Mouse (Mus musculus) Patski (cell line): ENCODE measurements around the gene Mymx. TPM values are rescaled to one million over a fixed set of nuclear protein-coding genes. Genes with fewer than 3 reads are reported as not detected.
A peak's percentile ranks its signal among the peaks of the same experiment; 100 is the strongest.

Source experiments
- ATAC-seq: fragments of 100-300 bp; one replicate; pipeline ENCODE4 v1.8.0; 2021
- CTCF ChIA-PET: fragments of 350-600 bp; sonication (Branson Sonifier 250); formaldehyde crosslinking; loops from one replicate; lab custom pipeline; 2022; ENCODE audit warnings: inconsistent platforms; lab: Charles Lee
- POLR2A ChIA-PET: fragments of 350-600 bp; sonication (Branson Sonifier 250); formaldehyde crosslinking; loops from one replicate; lab custom pipeline; 2022; ENCODE audit warnings: antibody characterized with exemption, inconsistent platforms; lab: Charles Lee
- DNase-seq: peaks from one replicate; pipeline ENCODE4 v3.0.0-alpha.2; 2011; ENCODE audit warnings: low read depth, low spot score
- H3K27me3 ChIP-seq: fragments of 371-371 bp; one replicate; pipeline ENCODE4 v1.5.1; 2021
- CTCF ChIP-seq: fragments of 100-300 bp; IDR thresholded peaks from one replicate; pipeline ENCODE4 v1.5.1; 2021
- in situ Hi-C: fragments of 300-500 bp; cut with MboI; formaldehyde crosslinking; loops from 3 replicates; pipeline ENCODE4 v1.11.1; 2018; ENCODE audit warnings: low pct_unique_long_range_greater_than_20kb, mixed read lengths
- polyA plus RNA-seq: library from polyadenylated mRNA; unstranded; gene quantifications from one replicate; pipeline ENCODE4 v1.2.3, GENCODE M21; 2021

Gene Mymx
- polyA plus RNA-seq, 1 experiment from 2014 or later: not detected

- no peak for DNase-seq
- ATAC-seq: no peak
- H3K27me3 ChIP-seq: no peaks in the 10 kb centered on the region
- ChIA-PET POLR2A (interaction anchor here (0.5 to 1.2 kb wide), 4 partner anchors 10 to 1550 kb away, joined by 3 to 5 read pairs (median 3); no protein-coding TSS in a partner anchor), CTCF (interaction anchor here (0.7 to 0.9 kb wide), 2 partner anchors 8 to 111 kb away, joined by 3 to 4 read pairs; no protein-coding TSS in a partner anchor)
- TF ChIP-seq CTCF: no peak
- in situ Hi-C loops: no loop called here
Measured at GRCm38 (mm10) chr17:45566360-45567161, 35.3 kb downstream of the Mymx start.

GRCm38 (mm10) chr17:45566031-45566359, 35.9 kb downstream of the Mymx start:
- ChIA-PET POLR2A (interaction anchor here (0.7 to 2.7 kb wide), 5 partner anchors 8 to 1550 kb away, joined by 3 to 7 read pairs (median 3); no protein-coding TSS in a partner anchor), CTCF (interaction anchor here (0.7 to 0.9 kb wide), 2 partner anchors 9 to 112 kb away, joined by 3 to 4 read pairs; no protein-coding TSS in a partner anchor)
- no peak for ATAC-seq
- TF ChIP-seq CTCF: no peak
- in situ Hi-C loops: no loop called here
- H3K27me3 ChIP-seq: no peaks in the 10 kb centered on the region
- no peak for DNase-seq

- ATAC-seq (no peak), DNase-seq (no peak)
- in situ Hi-C loops: no loop called here
- TF ChIP-seq CTCF: no peak
- CTCF ChIA-PET: interaction anchor here (1.9 kb wide), 1 partner anchor 10 kb away, joined by 7 read pairs; no protein-coding TSS in a partner anchor
- H3K27me3 ChIP-seq: no peaks in the 10 kb centered on the region
- POLR2A ChIA-PET: interaction anchor here (0.8 to 2.7 kb wide), 2 partner anchors 9 to 10 kb away, joined by 3 to 7 read pairs; no protein-coding TSS in a partner anchor
Measured at GRCm38 (mm10) chr17:45565103-45565502, 36.8 kb downstream of the Mymx start.

GRCm38 (mm10) chr17:45564531-45565084, 37.3 kb downstream of the Mymx start:
- H3K27me3 ChIP-seq: no peaks in the 10 kb centered on the region
- in situ Hi-C loops: no loop called here
- no peak for TF ChIP-seq CTCF
- DNase-seq (no peak), ATAC-seq (no peak)
- ChIA-PET CTCF (interaction anchor here (1.9 kb wide), 1 partner anchor 10 kb away, joined by 7 read pairs; no protein-coding TSS in a partner anchor), POLR2A (interaction anchor here (1.6 to 2.7 kb wide), 2 partner anchors 8 to 9 kb away, joined by 5 to 7 read pairs; partner anchors contain the start of gene Hsp90ab1)

- in situ Hi-C loops: no loop called here
- no peak for DNase-seq
- TF ChIP-seq CTCF: no peak
- ChIA-PET CTCF (interaction anchor here (1.9 kb wide), 1 partner anchor 11 kb away, joined by 7 read pairs; no protein-coding TSS in a partner anchor), POLR2A (interaction anchor here (1.6 to 2.7 kb wide), 2 partner anchors 9 to 10 kb away, joined by 5 to 7 read pairs; partner anchors contain the start of gene Hsp90ab1)
- ATAC-seq: peak; percentile 82
- H3K27me3 ChIP-seq: no peaks in the 10 kb centered on the region
Measured at GRCm38 (mm10) chr17:45563655-45564530, 38.0 kb downstream of the Mymx start, which contains the start of gene Slc35b2. TSS of gene Slc35b2 (plus strand) at chr17:45563874.

- TF ChIP-seq CTCF: no peak
- CTCF ChIA-PET: interaction anchor here (1.5 to 1.9 kb wide), 2 partner anchors 12 to 47 kb away, joined by 3 to 7 read pairs; no protein-coding TSS in a partner anchor
- no peaks in the 10 kb centered on the region for H3K27me3 ChIP-seq
- DNase-seq (no peak), ATAC-seq (no peak)
- POLR2A ChIA-PET: interaction anchor here (1.6 to 2.7 kb wide), 2 partner anchors 9 to 11 kb away, joined by 5 to 7 read pairs; partner anchors contain the start of gene Hsp90ab1
- in situ Hi-C loops: no loop called here
Measured at GRCm38 (mm10) chr17:45563216-45563615, 38.7 kb downstream of the Mymx start.

GRCm38 (mm10) chr17:45559732-45560525, 42.0 kb downstream of the Mymx start:
- TF ChIP-seq CTCF: no peak
- DNase-seq: no peak
- CTCF ChIA-PET: interaction anchor here (0.8 kb wide), 1 partner anchor 23 kb away, joined by 3 read pairs; no protein-coding TSS in a partner anchor
- POLR2A ChIA-PET: no interaction called here
- no peaks in the 10 kb centered on the region for H3K27me3 ChIP-seq
- in situ Hi-C loops: no loop called here
- no peak for ATAC-seq

GRCm38 (mm10) chr17:45557998-45558862, 43.7 kb downstream of the Mymx start:
- no peak for DNase-seq

More at GRCm38 (mm10) chr17:45557998-45558862, 43.7 kb downstream of the Mymx start:
- in situ Hi-C loops: no loop called here
- ChIA-PET CTCF (interaction anchor here (0.7 to 2.0 kb wide), 2 partner anchors 20 to 27 kb away, joined by 3 to 4 read pairs; no protein-coding TSS in a partner anchor), POLR2A (interaction anchor here (0.6 to 1.1 kb wide), 5 partner anchors 11 to 1134 kb away, joined by 3 to 4 read pairs (median 3); partner anchors contain the start of gene Hsp90ab1)
- peaks cover 3% of the 10 kb centered on the region for H3K27me3 ChIP-seq
- ATAC-seq: no peak
- no peak for TF ChIP-seq CTCF
